Mouse (Mus musculus) gastrocnemius, adult 18-20 months (tissue): ENCODE measurements around the gene Lsr. TPM values are rescaled to one million over a fixed set of nuclear protein-coding genes. Genes with fewer than 3 reads are reported as not detected.
"Not testable (repeated sequence)": the region's sequence is repeated elsewhere in the genome, so short reads cannot be mapped to it uniquely, and the experiment has no call there.

ENCODE experiments used
- DNase-seq: peaks from one replicate; pipeline ENCODE4 v3.0.0; 2021; ENCODE audit warnings: low spot score
- total RNA-seq, 2 experiments: library from RNA; stranded (reverse); gene quantifications; 2 replicates each; pipeline ENCODE4 v1.2.3; 2021

Gene Lsr
- total RNA-seq, 2 experiments from 2014 or later = 0.30 to 0.55 TPM

DNA sequence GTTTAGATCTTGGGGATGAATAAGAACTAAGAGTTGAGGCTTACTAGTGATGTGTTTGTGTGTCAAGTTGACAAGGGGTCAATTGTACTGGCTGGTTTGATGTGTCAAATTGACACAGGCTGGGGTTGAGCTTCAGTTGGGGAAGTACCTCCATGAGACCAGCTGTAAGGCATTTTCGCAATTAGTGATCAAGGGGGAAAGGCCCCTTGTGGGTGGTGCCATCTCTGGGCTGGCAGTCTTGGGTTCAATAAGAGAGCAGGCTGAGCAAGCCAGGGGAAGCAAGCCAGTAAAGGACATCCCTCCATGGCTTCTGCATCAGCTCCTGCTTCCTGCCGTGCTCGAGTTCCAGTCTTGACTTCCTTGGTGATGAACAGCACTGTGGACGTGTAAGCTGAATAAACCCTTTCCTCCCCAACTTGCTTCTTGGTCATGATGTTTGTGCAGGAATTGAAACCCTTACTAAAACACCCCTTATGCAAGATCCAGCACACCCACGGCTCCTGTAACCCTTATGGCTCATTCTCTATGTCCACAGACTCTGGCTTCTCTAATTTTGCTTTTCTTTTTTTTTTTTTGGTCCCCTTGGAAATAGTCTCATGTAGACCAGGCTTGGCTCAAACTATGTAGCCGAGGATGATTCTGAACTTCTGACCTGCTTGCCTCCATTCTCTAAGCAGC lies 37.7 kb downstream of the Lsr start:
- not testable (repeated sequence) for DNase-seq

GRCm38 (mm10) chr7:30924581-30924980 lies 48.7 kb downstream of the Lsr start, which contains the start of gene Hamp2:
TSS of gene Hamp2 (minus strand) at chr7:30924681.
- not testable (repeated sequence) for DNase-seq

DNA sequence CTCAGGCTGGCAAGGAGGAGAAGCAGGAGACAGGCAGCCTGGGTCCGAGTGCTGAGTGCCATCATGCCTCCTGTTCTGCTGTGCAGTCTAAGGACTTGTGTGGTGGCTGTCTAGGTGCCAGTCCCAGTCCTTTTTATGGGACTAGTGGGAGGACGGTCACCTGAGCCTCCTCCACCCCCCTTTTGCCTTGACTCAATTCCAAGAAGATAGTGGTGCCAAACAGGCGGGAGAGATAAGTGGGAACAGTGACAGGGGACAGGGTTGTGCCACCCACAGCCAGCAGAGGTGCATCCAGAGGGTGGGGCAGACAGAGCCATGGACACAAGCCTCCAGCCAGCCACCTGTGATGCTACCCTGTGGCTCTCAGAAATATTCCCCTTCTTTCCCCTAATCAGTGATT lies 49.2 kb downstream of the Lsr start:
- no peak for DNase-seq

GRCm38 (mm10) chr7:30922490-30922889 lies 50.8 kb downstream of the Lsr start:
- DNase-seq = not testable (repeated sequence)

GRCm38 (mm10) chr7:30920217-30920616 lies 53.0 kb downstream of the Lsr start:
- DNase-seq = no peak

DNA sequence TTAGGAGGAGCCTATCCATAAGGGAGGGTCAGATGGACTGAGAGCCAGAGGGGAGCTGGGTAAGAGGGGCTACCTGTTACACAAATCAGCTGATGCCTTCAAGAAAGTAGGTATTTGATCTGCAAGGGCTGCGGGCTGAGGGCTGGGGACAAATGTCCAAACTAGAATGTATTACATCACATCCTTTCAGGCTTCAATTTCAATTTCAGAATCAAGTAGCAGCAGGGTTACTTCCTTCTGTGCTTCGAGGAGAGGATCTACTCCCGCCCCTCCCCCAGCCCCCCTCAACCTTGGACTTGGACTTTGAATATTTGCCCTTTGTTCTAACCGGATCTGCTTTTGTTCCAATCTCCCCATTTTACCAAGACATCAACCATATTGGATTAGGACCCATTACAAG lies 56.0 kb downstream of the Lsr start:
- DNase-seq = no peak

DNA sequence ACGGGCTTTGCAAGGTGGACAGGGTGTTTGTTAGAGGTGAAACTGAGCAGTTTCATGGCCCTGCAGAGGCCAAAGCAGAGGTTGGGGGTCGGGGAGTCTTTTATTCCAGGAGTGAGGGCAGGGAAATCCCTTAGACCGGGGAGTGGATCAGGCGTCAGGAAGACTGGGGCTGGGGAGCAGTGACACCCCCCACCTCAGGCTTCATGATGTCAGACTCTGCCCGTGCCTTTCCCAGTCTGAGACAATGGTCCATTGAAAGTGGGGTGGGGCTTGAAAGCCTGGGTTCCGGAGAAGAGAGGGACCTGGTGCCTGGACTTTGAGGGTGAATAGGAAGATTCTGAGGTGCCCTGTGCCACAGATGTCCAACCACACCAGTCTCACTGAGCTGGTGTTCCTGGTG lies 56.6 kb downstream of the Lsr start:
- DNase-seq = no peak

DNA sequence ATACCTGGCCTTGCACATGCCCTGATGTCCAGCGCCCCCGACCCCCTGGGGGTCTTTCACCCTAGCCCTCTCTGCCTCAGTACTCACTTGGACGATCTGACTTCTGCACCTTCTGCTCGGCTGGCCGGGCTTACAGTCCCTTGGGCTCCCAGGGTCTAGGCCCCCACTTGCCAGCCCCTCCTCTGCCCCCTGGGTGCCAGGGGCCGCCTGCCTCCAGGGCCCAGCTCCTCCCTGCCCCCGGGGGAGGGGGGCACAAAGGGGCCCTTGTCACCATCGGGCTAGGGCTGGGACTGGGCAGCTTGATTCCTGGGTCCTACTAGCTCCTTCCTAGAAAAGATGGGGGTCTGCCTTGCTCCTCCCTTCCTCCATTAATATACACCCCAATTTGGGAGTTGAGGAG lies 58.5 kb downstream of the Lsr start, which contains the start of gene Mag:
Mag (minus strand) TSS at position 142 of the 400 bp plus-strand sequence.
- no peak for DNase-seq

- DNase-seq = no peak
Observed at GRCm38 (mm10) chr7:30909773-30910172, 63.5 kb downstream of the Lsr start.

- no peak for DNase-seq
Observed at GRCm38 (mm10) chr7:30908992-30909431, 64.3 kb downstream of the Lsr start.

- DNase-seq = no peak
Observed at GRCm38 (mm10) chr7:30908277-30908991, 64.8 kb downstream of the Lsr start.

Other genes starting within 250 kb of the Lsr start
- gene Tmem147, start 243.9 kb downstream of the Lsr start, total RNA-seq = 100 to 1,000 TPM; 215 to 233 TPM
- not detected for gene Gapdhs, start 229.8 kb downstream of the Lsr start, total RNA-seq
- gene Sbsn, start 222.0 kb downstream of the Lsr start, total RNA-seq = 1 to 10 TPM; 2.8 to 4.9 TPM
- gene Dmkn, start 209.7 kb downstream of the Lsr start, total RNA-seq = under 1 TPM; 0.46 to 0.97 TPM
- 1 to 10 TPM in 1 of 2 experiments, not detected in 1; 2.1 TPM for gene Krtdap, start 185.6 kb downstream of the Lsr start, total RNA-seq
- gene Ffar2, start 149.7 kb downstream of the Lsr start, total RNA-seq = under 1 TPM; 0.50 to 0.90 TPM
- gene Ffar3, start 117.3 kb downstream of the Lsr start, total RNA-seq = not detected
- gene Ffar1, start 111.9 kb downstream of the Lsr start, total RNA-seq = not detected
- gene Cd22, start 93.1 kb downstream of the Lsr start, total RNA-seq = not detected
- gene Mag, start 58.6 kb downstream of the Lsr start, total RNA-seq = under 1 TPM; 0.48 to 0.76 TPM
- gene Hamp2, start 48.8 kb downstream of the Lsr start, total RNA-seq = not detected
- gene Hamp, start 29.4 kb downstream of the Lsr start, total RNA-seq = 1 to 10 TPM in 1 of 2 experiments, not detected in 1; 2.2 TPM
- gene Usf2, start 16.7 kb downstream of the Lsr start, total RNA-seq = 10 to 100 TPM; 80.6 to 92.8 TPM
- not detected for gene Fam187b, start 326 bp upstream of the Lsr start, total RNA-seq
- 10 to 100 TPM in 1 of 2 experiments, 1 to 10 TPM in 1; 7.6 to 13.4 TPM for gene Fxyd5, start 69.0 kb upstream of the Lsr start, total RNA-seq
- 1 to 10 TPM in 1 of 2 experiments, under 1 TPM in 1; 0.94 to 1.2 TPM for gene Fxyd7, start 78.0 kb upstream of the Lsr start, total RNA-seq
- gene Fxyd1, start 83.7 kb upstream of the Lsr start, total RNA-seq = 1,000 to 10,000 TPM in 1 of 2 experiments, 100 to 1,000 TPM in 1; 983 to 1,012 TPM
- gene Lgi4, start 85.9 kb upstream of the Lsr start, total RNA-seq = 1 to 10 TPM; 1.7 to 3.5 TPM
- gene Fxyd3, start 103.2 kb upstream of the Lsr start, total RNA-seq = 1 to 10 TPM in 1 of 2 experiments, under 1 TPM in 1; 1.00 to 1.6 TPM
- gene Hpn, start 141.8 kb upstream of the Lsr start, total RNA-seq = 10 to 100 TPM; 15.0 to 20.7 TPM
- gene Scn1b, start 153.5 kb upstream of the Lsr start, total RNA-seq = 100 to 1,000 TPM; 924 to 953 TPM
- 10 to 100 TPM; 35.7 to 37.1 TPM for gene Gramd1a, start 182.4 kb upstream of the Lsr start, total RNA-seq